Mouse (Mus musculus) cerebellum, adult 2 months (tissue): ENCODE results near the gene Tecpr1.

Source experiments
- CTCF ChIP-seq: fragments of 200-500 bp; IDR thresholded peaks from 2 replicates; pipeline ENCODE4 v1.5.1; 2011; ENCODE audit warnings: low read depth, mild to moderate bottlenecking, control low read depth, low read length, moderate library complexity, borderline replicate concordance; ENCODE audit not compliant: insufficient read depth
- POLR2A ChIP-seq: fragments of 200-500 bp; IDR thresholded peaks from 2 replicates; pipeline ENCODE4 v1.6.1; 2011; ENCODE audit warnings: low read length, control low read depth, borderline replicate concordance; ENCODE audit not compliant: insufficient read depth

DNA sequence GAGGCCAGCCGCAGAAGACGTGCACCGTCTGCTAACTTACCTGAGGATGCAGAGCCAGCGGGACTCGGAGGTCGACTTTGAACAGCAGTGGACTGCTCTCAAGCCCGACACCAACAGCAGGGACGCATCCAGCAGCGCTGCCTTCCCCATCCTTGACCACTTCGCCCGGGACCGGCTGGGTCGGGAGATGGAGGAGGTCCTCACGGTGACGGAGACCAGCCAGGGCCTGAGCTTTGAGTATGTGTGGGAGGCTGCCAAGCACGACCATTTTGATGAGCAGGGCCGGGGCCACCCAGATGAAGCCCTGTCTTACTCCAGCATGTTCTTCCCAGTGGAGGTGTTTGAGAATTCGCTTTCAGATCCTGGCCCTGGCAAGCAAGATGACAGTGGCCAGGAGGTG lies 49.8 kb downstream of the Tecpr1 start:
- TF ChIP-seq POLR2A (no peak), CTCF (no peak)
